Mouse (Mus musculus): ENCODE measurements at regions not wholly inside any gene's neighbourhood (a gene's known extent, or its start where the extent isn't known, plus 50 kb on each side); places are given as distances from the start of the nearest gene placed in this dataset.

GRCm38 (mm10) chr16:29848527-29848926 is 215.7 kb upstream of the Hes1 start:
- Histone ChIP-seq H3K4me3 (no peak overlapping the region), H3K27ac (no peak overlapping the region)
- DNase-seq, result no peak
- TF ChIP-seq CTCF (IDR thresholded peaks at IDR 0.05), result peak; percentile 2; the same call in 1 of the 2 replicates
- intact Hi-C loops (cut with DNase I), result no loop called here

GRCm38 (mm10) chr16:29849511-29849910 is 214.7 kb upstream of the Hes1 start:
- Histone ChIP-seq H3K27ac (no peak overlapping the region), H3K4me3 (no peak overlapping the region)
- TF ChIP-seq CTCF (IDR thresholded peaks at IDR 0.05), result no peak
- DNase-seq, result no peak
- intact Hi-C loops (cut with DNase I), result no loop called here

GRCm38 (mm10) chr16:29850616-29851015 is 213.6 kb upstream of the Hes1 start:
- intact Hi-C loops (cut with DNase I), result no loop called here
- H3K27ac ChIP-seq, result no peak overlapping the region

GRCm38 (mm10) chr16:29851827-29852226 is 212.4 kb upstream of the Hes1 start:
- no peak for TF ChIP-seq CTCF (IDR thresholded peaks at IDR 0.05)
- DNase-seq, result no peak
- H3K27ac ChIP-seq, result no peak overlapping the region
- intact Hi-C loops (cut with DNase I), result no loop called here
- H3K4me3 ChIP-seq, result no peak overlapping the region

More at GRCm38 (mm10) chr16:29850616-29851015, 213.6 kb upstream of the Hes1 start:
- DNase-seq, result no peak
- no peak for TF ChIP-seq CTCF (IDR thresholded peaks at IDR 0.05)
- no peak overlapping the region for H3K4me3 ChIP-seq

- TF ChIP-seq CTCF (IDR thresholded peaks at IDR 0.05), result no peak
- Histone ChIP-seq H3K27ac (no peak overlapping the region), H3K4me3 (no peak overlapping the region)
- intact Hi-C loops (cut with DNase I), result no loop called here
- no peak for DNase-seq
These were observed 209.2 kb upstream of the Hes1 start for GRCm38 (mm10) chr16:29854805-29855565.

GRCm38 (mm10) chr16:29856545-29856944 is 207.6 kb upstream of the Hes1 start:
- Histone ChIP-seq H3K4me3 (no peak overlapping the region), H3K27ac (no peak overlapping the region)
- peak; percentile 29; the same call in 1 of the 2 replicates for TF ChIP-seq CTCF (IDR thresholded peaks at IDR 0.05)
- no peak for DNase-seq
- intact Hi-C loops (cut with DNase I), result no loop called here

GRCm38 (mm10) chr16:29858645-29859044 is 205.5 kb upstream of the Hes1 start:
- Histone ChIP-seq H3K27ac (no peak overlapping the region), H3K4me3 (no peak overlapping the region)
- no peak for TF ChIP-seq CTCF (IDR thresholded peaks at IDR 0.05)
- DNase-seq, result no peak
- intact Hi-C loops (cut with DNase I), result no loop called here

- Histone ChIP-seq H3K27ac (no peak overlapping the region), H3K4me3 (no peak overlapping the region)
- no peak for DNase-seq
- TF ChIP-seq CTCF (IDR thresholded peaks at IDR 0.05), result no peak
- intact Hi-C loops (cut with DNase I), result no loop called here
These were observed 203.9 kb upstream of the Hes1 start for GRCm38 (mm10) chr16:29860306-29860705.

- peak; percentile 26 for DNase-seq
- Histone ChIP-seq H3K27ac (no peak overlapping the region), H3K4me3 (no peak overlapping the region)
- TF ChIP-seq CTCF (IDR thresholded peaks at IDR 0.05), result no peak
- intact Hi-C loops (cut with DNase I), result no loop called here
These were observed 203.1 kb upstream of the Hes1 start for GRCm38 (mm10) chr16:29861056-29861455.

- no peak for TF ChIP-seq CTCF (IDR thresholded peaks at IDR 0.05)
- Histone ChIP-seq H3K27ac (no peak overlapping the region), H3K4me3 (no peak overlapping the region)
- intact Hi-C loops (cut with DNase I), result no loop called here
- DNase-seq, result no peak
These were observed 199.0 kb upstream of the Hes1 start for GRCm38 (mm10) chr16:29865075-29865740.

GRCm38 (mm10) chr16:29871395-29871794 is 192.8 kb upstream of the Hes1 start:
- no peak for DNase-seq
- H3K27ac ChIP-seq, result no peak overlapping the region
- H3K4me3 ChIP-seq, result no peak overlapping the region
- intact Hi-C loops (cut with DNase I), result no loop called here
- TF ChIP-seq CTCF (IDR thresholded peaks at IDR 0.05), result no peak

GRCm38 (mm10) chr16:29876196-29876595 is 188.0 kb upstream of the Hes1 start:
- DNase-seq, result no peak
- no peak for TF ChIP-seq CTCF (IDR thresholded peaks at IDR 0.05)
- Histone ChIP-seq H3K27ac (no peak overlapping the region), H3K4me3 (no peak overlapping the region)
- intact Hi-C loops (cut with DNase I), result no loop called here

- no peak for TF ChIP-seq CTCF (IDR thresholded peaks at IDR 0.05)
- H3K4me3 ChIP-seq, result no peak overlapping the region
- H3K27ac ChIP-seq, result no peak overlapping the region
- intact Hi-C loops (cut with DNase I), result no loop called here
- no peak for DNase-seq
These were observed 186.6 kb upstream of the Hes1 start for GRCm38 (mm10) chr16:29877372-29878123.

Data from gastrocnemius, adult 2 months (tissue).